Mouse (Mus musculus) midbrain, embryonic 11.5 days (tissue): ENCODE measurements at regions not wholly inside any gene's neighbourhood (a gene's known extent, or its start where the extent isn't known, plus 50 kb on each side); places are given as distances from the start of the nearest gene placed in this dataset.

Source experiments
- ATAC-seq: fragments of 200-750 bp; cut with Nextera tagmentation; 2 replicates; pipeline ENCODE4 v1.8.0; 2017; ENCODE audit warnings: moderate TSS enrichment, moderate library complexity; ENCODE audit not compliant: low FRiP score
- DNase-seq: peaks from one replicate; pipeline ENCODE4 v3.0.0; 2015; ENCODE audit warnings: low spot score; ENCODE audit errors: missing footprints
- H3K27ac ChIP-seq: fragments of 300-500 bp; sonication (generic); 2 replicates; pipeline ENCODE4 v1.5.1; 2014; ENCODE audit warnings: low read depth, low read length
- H3K27me3 ChIP-seq: fragments of 300-500 bp; sonication (generic); 2 replicates; pipeline ENCODE4 v1.6.1; 2014; ENCODE audit warnings: mild to moderate bottlenecking, low read length, moderate library complexity, mixed read lengths; ENCODE audit not compliant: control insufficient read depth, insufficient read depth
- H3K36me3 ChIP-seq: fragments of 300-500 bp; sonication (generic); 2 replicates; pipeline ENCODE4 v1.6.1; 2014; ENCODE audit warnings: mild to moderate bottlenecking, low read length, moderate library complexity, mixed read lengths; ENCODE audit not compliant: control insufficient read depth, insufficient read depth
- H3K4me1 ChIP-seq: fragments of 300-500 bp; sonication (generic); 2 replicates; pipeline ENCODE4 v1.6.1; 2014; ENCODE audit warnings: low read length; ENCODE audit not compliant: control insufficient read depth, insufficient read depth
- H3K4me2 ChIP-seq: fragments of 300-500 bp; sonication (generic); 2 replicates; pipeline ENCODE4 v1.6.1; 2014; ENCODE audit warnings: mild to moderate bottlenecking, moderate library complexity
- H3K4me3 ChIP-seq: fragments of 300-500 bp; sonication (generic); 2 replicates; pipeline ENCODE4 v1.5.1; 2014; ENCODE audit warnings: low read depth, low read length
- H3K9ac ChIP-seq: fragments of 300-500 bp; sonication (generic); 2 replicates; pipeline ENCODE4 v1.6.1; 2014; ENCODE audit warnings: low read length
- H3K9me3 ChIP-seq: fragments of 300-500 bp; sonication (generic); 2 replicates; pipeline ENCODE4 v1.6.1; 2016; ENCODE audit warnings: low read length; ENCODE audit not compliant: control insufficient read depth
- WGBS: fragments of 180-500 bp; shearing (Covaris S2); extraction: QIAGEN DNeasy Blood & Tissue Kit; methylation state at CpG from one replicate; pipeline ENCODE4 v1.1.7; 2014; 5-methylcytosine and 5-hydroxymethylcytosine counted together

DNA sequence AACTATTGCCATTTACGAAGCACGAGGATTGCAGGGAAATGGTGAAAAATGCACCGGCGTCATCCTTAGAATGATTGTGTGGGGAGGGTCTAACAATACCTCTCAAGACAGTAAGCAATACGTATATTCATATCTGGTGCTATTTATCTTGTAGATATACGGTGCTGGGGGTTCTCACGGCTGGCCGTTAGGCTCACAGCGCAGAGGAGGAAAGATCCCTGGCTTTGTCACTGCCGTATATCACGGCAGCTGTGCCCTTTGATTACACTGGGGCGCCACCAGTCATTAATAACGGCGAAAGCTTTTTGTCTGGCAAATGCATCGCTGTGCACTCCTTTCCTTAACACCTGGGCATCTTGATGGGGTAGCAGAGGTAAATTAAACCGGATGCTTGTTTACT is 264.8 kb downstream of the Mtx2 start:
- Histone ChIP-seq H3K9ac (no peak overlapping the region), H3K4me2 (no peak overlapping the region), H3K27ac (no peak overlapping the region), H3K4me1 (no peaks in the 10 kb centered on the region), H3K4me3 (no peak overlapping the region), H3K9me3 (no peaks in the 10 kb centered on the region), H3K27me3 (no peaks in the 10 kb centered on the region), H3K36me3 (no peaks in the 10 kb centered on the region)
- no peak for ATAC-seq
- 90% methylated on average over 16 of the region's 16 CpGs for WGBS
- no peak for DNase-seq

DNA sequence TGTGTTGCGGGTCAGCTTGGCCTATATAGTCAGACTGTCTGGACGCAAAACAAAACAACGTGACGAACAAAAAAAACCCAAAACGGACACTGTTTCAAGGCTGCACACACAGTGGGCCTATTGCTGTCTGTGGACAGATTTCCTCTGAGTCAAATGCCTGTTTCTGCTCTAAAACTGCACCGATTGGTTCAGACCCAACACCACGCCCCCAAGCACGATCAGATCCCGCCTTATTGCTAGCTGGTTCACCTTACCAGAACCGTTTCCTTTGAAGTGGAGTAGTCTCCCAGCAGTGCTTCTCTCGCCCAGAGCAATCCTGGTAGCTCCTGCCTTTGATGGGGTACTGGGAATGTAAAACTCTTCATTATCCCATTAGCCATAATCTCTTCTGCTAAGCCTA is 275.9 kb downstream of the Mtx2 start:
- 61% methylated on average over 11 of the region's 11 CpGs for WGBS
- Histone ChIP-seq H3K4me1 (no peaks in the 10 kb centered on the region), H3K9me3 (no peaks in the 10 kb centered on the region), H3K4me2 (no peak overlapping the region), H3K27ac (no peak overlapping the region), H3K27me3 (no peaks in the 10 kb centered on the region), H3K9ac (no peak overlapping the region), H3K4me3 (no peak overlapping the region), H3K36me3 (no peaks in the 10 kb centered on the region)
- ATAC-seq (no peak), DNase-seq (no peak)

DNA sequence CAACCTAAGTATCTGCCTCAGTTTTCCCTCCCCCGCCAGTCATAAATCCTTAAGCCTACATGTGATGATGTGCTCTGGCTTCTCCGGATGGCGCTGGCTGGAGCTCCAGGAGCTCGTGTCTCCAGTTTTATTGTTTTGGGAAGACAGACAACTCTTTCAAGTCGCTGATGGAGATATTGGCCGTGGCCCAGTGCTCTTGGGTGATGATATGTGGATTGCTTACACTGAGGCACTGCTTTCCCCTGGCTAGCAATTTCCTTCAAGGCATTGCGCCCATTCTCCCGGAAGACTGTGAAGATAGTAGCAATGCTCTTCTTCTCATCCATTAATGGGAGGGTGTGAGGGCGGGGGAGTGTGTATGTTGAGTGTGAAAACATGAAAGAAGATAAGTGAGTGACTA is 287.1 kb downstream of the Mtx2 start:
- no peak for ATAC-seq

DNA sequence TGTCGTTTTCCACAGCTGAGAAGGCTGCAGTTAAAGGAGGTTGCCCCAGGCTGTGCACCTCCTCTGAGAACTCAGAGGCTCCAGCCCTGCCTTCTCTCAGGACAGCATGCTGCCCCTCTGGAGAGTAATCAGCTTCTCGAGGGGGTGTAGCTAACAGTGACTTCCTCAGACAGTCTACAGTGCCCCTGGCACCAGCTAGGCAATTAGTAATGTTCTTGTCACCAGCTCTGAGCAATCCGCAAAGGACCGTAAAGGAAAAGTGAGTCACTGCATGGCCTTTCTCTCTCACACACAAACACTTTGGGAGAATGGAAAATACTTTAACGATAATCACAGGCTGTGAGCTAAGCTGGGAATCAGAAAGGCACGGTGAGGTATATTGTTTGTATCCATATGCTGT is 288.8 kb downstream of the Mtx2 start:
- H3K36me3 ChIP-seq = no peaks in the 10 kb centered on the region
- no peaks in the 10 kb centered on the region for H3K4me1 ChIP-seq
- DNase-seq = no peak
- no peak overlapping the region for H3K27ac ChIP-seq
- no peak overlapping the region for H3K4me2 ChIP-seq
- H3K9ac ChIP-seq = no peak overlapping the region
- H3K4me3 ChIP-seq = no peak overlapping the region
- no peaks in the 10 kb centered on the region for H3K27me3 ChIP-seq
- 74% methylated on average over 6 of the region's 6 CpGs for WGBS
- no peaks in the 10 kb centered on the region for H3K9me3 ChIP-seq
- no peak for ATAC-seq

More for the DNA sequence above, 287.1 kb downstream of the Mtx2 start:
- H3K27me3 ChIP-seq = no peaks in the 10 kb centered on the region
- no peak overlapping the region for H3K27ac ChIP-seq
- H3K9ac ChIP-seq = no peak overlapping the region
- H3K9me3 ChIP-seq = no peaks in the 10 kb centered on the region
- H3K4me3 ChIP-seq = no peak overlapping the region
- no peak overlapping the region for H3K4me2 ChIP-seq
- DNase-seq = no peak
- no peaks in the 10 kb centered on the region for H3K4me1 ChIP-seq
- no peaks in the 10 kb centered on the region for H3K36me3 ChIP-seq
- 89% methylated on average over 9 of the region's 9 CpGs for WGBS

- 85% methylated on average over 8 of the region's 8 CpGs for WGBS
Observed at GRCm38 (mm10) chr2:75118348-75118926, 292.8 kb downstream of the Mtx2 start.

DNA sequence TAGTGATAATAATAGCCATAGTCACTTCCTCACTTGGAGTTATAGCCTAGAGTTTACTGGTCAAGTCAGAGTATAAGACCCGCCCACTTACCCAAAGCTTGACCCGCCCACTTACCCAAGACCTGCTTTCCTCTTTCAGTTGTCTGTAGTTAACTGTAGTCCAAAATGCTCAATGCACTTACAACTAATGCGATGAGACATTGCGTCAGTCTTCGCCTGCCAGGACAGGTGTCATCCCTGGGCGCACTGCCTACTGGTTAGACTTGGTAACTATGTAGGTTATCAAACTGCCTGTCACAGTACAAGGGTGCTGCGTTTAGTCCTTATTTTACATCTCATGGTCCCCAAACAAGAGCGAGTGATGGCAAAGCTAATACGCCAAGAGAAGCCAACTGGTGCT is 294.0 kb downstream of the Mtx2 start:
- Histone ChIP-seq H3K4me3 (no peak overlapping the region), H3K9ac (no peak overlapping the region), H3K36me3 (no peaks in the 10 kb centered on the region), H3K27me3 (no peaks in the 10 kb centered on the region), H3K4me2 (no peak overlapping the region), H3K4me1 (no peaks in the 10 kb centered on the region), H3K9me3 (no peaks in the 10 kb centered on the region), H3K27ac (no peak overlapping the region)
- no peak for DNase-seq
- no peak for ATAC-seq
- 95% methylated on average over 9 of the region's 9 CpGs for WGBS

More at GRCm38 (mm10) chr2:75118348-75118926, 292.8 kb downstream of the Mtx2 start:
- no peaks in the 10 kb centered on the region for H3K4me1 ChIP-seq
- H3K4me3 ChIP-seq = no peak overlapping the region
- no peak overlapping the region for H3K4me2 ChIP-seq
- no peaks in the 10 kb centered on the region for H3K36me3 ChIP-seq
- no peak for DNase-seq
- H3K9ac ChIP-seq = no peak overlapping the region
- ATAC-seq = no peak
- H3K27ac ChIP-seq = no peak overlapping the region
- no peaks in the 10 kb centered on the region for H3K27me3 ChIP-seq
- no peaks in the 10 kb centered on the region for H3K9me3 ChIP-seq

DNA sequence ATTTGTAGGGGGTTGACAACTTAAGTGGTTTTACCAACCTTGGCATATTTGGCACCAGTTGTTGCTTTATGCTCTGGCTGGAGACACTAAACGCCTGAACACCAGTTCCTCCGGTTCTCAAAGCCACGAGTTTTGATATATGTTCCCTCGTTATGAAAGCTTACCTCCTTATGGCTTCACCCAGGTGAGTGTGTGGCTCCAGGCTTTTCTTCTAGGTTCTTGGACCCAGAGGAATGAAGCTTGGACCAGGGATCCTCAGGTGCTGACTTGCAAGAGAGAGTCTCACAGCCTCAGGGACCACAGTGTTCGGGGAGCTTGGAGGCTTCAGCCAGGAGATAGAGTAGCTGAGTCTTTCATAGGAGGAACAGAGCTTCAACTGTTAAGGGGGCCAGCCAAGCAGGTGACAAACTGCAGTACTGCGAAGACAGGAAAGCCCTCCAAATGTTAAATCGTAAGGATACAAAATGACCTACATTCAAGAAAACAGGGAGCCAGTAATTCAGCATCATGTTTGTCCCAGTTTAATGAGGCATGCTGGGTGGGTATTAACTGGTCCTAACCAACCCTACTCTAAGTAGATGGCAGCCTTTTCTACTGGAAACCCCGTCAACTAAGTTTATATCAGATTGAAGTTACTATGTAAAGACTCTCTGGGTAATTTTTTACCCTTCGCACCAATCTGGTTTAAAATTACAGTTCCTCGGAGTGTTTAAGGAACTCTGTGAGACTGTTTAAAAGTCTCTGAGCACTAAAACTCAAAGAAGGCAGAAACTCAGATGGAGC is 307.9 kb downstream of the Mtx2 start:
- H3K9me3 ChIP-seq = no peaks in the 10 kb centered on the region
- H3K4me1 ChIP-seq = peaks cover 5% of the 10 kb centered on the region
- peaks cover 33% of the 10 kb centered on the region for H3K27me3 ChIP-seq
- H3K9ac ChIP-seq = no peak overlapping the region
- DNase-seq = no peak
- H3K36me3 ChIP-seq = no peaks in the 10 kb centered on the region
- H3K4me3 ChIP-seq = no peak overlapping the region
- no peak overlapping the region for H3K4me2 ChIP-seq
- WGBS = 90% methylated on average over 10 of the region's 10 CpGs
- no peak for ATAC-seq
- no peak overlapping the region for H3K27ac ChIP-seq

DNA sequence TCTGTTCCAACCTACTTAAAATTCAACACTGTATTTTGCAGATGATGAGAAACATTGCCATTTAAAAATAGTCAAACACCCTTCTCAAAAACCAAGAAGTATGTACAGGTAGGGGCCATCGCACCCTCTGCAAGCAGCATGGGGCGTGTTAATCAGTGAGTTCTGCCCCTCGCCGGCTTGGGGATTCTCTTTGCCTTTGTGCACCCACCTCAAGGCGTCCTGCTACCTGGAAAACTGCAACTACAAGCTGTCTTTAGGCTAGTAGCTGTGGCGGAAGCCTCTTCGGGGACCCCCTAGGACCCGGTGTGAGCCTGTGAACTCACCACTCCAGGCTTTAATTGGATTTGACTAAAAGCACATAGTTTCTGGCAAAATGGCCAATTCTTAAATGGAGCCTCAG is 311.0 kb downstream of the Mtx2 start:
- H3K9me3 ChIP-seq = no peaks in the 10 kb centered on the region
- peaks cover 5% of the 10 kb centered on the region for H3K4me1 ChIP-seq
- no peak for ATAC-seq
- DNase-seq = peak; percentile 89
- H3K27me3 ChIP-seq = peaks cover 54% of the 10 kb centered on the region
- H3K4me2 ChIP-seq = no peak overlapping the region
- no peaks in the 10 kb centered on the region for H3K36me3 ChIP-seq
- no peak overlapping the region for H3K9ac ChIP-seq
- H3K4me3 ChIP-seq = no peak overlapping the region
- WGBS = 13% methylated on average over 8 of the region's 8 CpGs
- H3K27ac ChIP-seq = no peak overlapping the region

- Histone ChIP-seq H3K27me3 (peaks cover 54% of the 10 kb centered on the region), H3K9ac (peak overlapping the region; percentile 30), H3K9me3 (no peaks in the 10 kb centered on the region), H3K4me1 (peaks cover 5% of the 10 kb centered on the region), H3K27ac (no peak overlapping the region), H3K4me2 (peak overlapping the region; percentile 75), H3K36me3 (no peaks in the 10 kb centered on the region), H3K4me3 (peak overlapping the region; percentile 32)
- DNase-seq = peak; percentile 95
- 1% methylated on average over 39 of the region's 42 CpGs for WGBS
- peak; percentile 44; the same call in 1 of the 2 replicates for ATAC-seq
Observed at GRCm38 (mm10) chr2:75137133-75137982, 311.8 kb downstream of the Mtx2 start.
